Mouse (Mus musculus): Measurements from ENCODE around the gene Fam131a.
"Not testable (repeated sequence)": the region's sequence is repeated elsewhere in the genome, so short reads cannot be mapped to it uniquely, and the experiment has no call there.

The Fam131a gene

DNA sequence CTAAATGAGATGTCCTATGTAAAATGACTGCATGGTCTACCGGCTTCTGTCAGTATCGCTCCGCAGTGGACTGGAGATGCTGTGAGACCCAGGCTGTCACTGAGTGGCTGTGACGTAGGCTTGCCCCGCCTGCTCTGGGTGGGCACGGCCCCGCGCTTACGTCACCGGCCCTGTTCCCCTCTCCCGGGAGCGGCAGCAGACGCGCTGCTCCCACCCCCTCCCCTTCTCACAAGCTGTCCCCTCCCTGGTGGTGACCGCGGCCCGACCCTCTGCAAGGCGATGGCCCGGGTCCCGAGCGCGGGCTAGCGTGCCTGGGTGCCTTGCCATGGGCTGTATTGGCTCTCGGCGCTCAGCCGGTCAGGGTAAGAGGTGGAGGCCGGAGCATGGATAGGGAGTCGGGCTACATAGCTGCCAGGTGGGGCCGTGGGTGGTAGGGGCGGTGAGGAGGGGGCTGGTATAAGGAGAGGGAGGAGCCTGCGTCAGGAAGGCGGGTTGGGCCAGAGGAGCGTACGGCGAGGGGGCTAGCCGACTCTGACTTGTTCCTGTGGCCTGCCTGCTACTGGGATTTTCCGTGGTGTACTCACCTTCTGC lies at the start of gene Fam131a:
TSS of gene Fam131a (plus strand) at position 131 of the 591 bp plus-strand sequence.
- peak; percentile 93 for DNase-seq

- DNase-seq: no peak
Observed at GRCm38 (mm10) chr16:20643911-20644310, 49.1 kb upstream of the Fam131a start.

GRCm38 (mm10) chr16:20651076-20651946 lies 41.7 kb upstream of the Fam131a start, which contains the start of gene Psmd2:
Gene Psmd2, plus strand, starts transcription at chr16:20651652.
- peak; percentile 98 for DNase-seq

DNA sequence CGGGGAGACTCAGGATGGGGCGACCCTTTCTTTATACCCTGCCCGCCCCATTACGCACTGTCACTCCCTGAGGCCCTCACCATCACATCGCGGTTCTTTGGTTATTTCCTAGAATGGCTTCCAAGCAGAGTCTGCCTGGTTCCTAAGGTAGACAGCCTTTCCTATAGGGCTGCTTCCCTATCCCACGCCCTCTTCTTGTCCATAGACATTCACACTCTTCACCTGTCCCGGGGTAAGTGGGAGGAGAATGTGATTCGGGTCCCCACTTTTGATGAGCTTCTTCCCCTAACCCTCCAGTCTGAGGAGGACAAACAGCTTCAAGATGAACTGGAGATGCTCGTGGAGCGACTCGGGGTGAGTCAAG lies 41.1 kb upstream of the Fam131a start:
- DNase-seq: no peak

- DNase-seq: no peak
Observed at GRCm38 (mm10) chr16:20653315-20653714, 39.7 kb upstream of the Fam131a start.

- DNase-seq: no peak
Observed at GRCm38 (mm10) chr16:20657661-20658060, 35.4 kb upstream of the Fam131a start.

DNA sequence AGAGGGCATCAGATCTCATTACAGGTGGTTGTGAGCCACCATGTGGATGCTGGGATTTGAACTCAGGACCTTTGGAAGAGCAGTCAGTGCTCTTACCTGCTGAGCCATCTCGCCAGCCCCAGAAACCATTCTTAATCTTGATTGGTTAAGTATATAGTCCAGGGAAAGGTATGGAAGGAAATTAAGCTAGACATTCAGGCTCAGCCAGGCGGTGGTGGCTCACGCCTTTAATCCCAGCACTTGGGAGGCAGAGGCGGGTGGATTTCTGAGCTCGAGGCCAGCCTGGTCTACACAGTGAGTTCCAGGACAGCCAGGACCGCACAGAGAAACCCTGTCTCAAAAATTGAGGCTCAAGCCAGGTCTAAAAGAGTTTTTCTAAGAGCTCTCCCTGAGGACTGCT lies 25.0 kb upstream of the Fam131a start, which contains the start of gene Eif4g1:
TSS of gene Eif4g1 (plus strand) at position 301 of the 400 bp plus-strand sequence.
- not testable (repeated sequence) for DNase-seq

DNA sequence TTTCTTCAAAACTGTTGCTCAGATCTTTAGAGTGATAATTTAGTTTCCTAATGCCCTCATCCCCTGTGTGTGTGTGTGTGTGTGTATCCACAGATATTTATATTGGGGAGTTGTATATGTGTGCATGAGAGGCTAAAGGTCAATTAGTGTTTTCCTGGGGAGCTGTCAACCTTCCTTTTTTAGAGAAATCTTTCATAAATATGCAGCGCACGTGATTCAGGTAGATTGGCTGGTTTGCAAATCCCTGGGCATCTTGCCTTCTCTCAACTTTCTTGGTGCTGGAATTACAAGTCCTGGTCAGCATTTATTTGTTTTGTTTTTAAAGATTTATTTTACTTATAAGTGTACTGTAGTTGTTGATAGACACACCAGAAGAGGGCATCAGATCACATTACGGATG lies 22.8 kb upstream of the Fam131a start:
- DNase-seq: no peak

GRCm38 (mm10) chr16:20671886-20672285 lies 21.2 kb upstream of the Fam131a start:
- no peak for DNase-seq

DNA sequence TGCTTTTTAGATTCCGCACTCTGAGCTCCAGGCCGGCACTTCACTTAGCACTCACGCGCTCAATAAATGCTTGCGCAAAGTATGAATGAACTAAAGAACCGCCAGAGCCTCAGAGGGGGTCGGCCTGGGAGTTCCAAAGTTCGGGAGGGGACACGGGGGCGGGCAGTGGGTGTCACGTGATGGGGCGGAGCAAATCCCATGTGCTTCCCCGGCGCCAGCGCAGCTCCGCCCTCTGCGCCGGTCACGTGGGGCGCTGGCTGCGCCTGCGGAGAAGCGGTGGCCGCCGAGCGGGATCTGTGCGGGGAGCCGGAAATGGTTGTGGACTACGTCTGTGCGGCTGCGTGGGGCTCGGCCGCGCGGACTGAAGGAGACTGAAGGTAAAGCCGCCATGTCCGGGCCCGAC lies 20.5 kb upstream of the Fam131a start:
- peak; percentile 96 for DNase-seq

DNA sequence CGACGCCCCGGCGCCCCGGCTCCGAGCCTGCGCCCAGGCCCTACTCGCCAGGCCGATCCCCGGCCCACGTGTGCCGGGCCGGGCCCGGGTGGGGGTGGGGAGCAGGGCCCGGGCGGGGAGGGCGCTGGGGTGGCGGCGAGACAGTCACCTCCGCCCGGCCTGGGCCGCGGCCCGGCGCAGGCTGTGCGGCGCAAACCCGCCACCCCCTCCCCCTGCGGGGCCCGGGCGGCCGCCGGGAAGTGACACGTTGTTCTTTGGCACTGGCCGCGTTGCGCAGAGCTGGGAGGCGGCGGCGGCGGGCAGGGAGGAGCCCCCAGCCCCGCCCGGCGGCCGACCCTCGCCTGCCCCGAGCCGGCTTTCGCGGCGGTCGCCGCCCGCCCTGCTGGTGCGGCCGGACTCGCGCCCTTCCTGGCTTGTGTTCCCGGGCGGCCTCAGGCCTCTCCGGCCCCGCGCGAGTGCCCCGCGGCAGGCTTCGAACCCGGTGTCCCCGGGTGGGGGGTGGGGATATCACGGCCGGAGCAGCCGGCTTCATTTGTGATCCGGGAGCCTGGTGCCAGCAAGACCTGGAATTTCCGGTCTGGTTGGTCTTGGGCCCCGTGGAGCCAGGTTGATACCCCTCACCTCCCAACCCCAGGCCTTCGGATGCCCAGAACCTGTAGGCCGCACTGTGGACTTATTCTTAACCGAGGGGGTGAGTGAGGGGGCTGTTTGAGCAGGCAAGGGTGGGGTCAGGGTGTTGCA lies 19.9 kb upstream of the Fam131a start:
- DNase-seq: peak; percentile 54

DNA sequence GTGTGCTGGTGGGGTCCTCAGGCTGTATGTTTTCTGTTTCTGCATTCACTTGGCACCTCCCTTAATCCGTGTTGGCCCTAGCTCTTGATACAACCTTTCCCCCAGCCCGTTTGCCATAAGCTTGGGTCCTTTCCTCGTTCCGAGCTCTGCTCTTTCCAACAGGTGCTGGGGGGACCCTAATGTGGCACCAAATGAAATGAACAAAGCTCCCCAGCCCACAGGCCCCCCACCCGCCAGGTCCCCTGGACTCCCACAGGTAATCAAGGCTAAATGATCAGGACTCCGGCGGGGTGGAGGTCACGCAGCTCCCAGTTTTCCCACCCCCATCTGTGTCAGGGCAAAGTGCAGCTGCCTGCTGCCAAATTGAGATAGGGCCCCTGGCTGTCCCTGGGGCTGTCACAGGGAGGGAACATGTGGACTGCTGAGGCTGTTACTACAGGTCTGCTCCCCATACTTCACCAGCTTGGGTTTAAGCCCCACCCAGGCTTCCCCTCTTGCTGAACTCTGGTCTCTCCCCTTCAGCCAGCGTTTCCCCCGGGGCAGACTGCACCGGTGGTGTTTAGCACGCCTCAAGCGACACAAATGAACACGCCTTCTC lies 19.2 kb upstream of the Fam131a start:
- no peak for DNase-seq

DNA sequence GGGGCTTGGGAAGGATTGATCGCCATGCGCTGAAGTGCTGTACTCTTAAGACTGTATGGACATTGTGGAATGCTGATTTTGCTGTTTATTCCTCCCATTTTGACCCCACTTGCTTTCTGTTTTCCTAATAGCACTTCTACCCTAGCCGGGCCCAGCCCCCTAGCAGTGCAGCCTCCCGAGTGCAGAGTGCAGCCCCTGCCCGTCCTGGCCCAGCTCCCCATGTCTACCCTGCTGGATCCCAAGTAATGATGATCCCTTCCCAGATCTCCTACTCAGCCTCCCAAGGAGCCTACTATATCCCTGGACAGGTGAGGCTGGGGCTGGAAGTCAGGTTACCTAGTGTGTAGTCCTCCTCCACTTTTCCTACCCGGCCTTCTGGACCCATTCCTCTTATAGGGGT lies 17.8 kb upstream of the Fam131a start:
- DNase-seq: no peak

GRCm38 (mm10) chr16:20676702-20677101 lies 16.3 kb upstream of the Fam131a start:
- DNase-seq: no peak

GRCm38 (mm10) chr16:20677380-20677779 lies 15.7 kb upstream of the Fam131a start:
- DNase-seq: no peak

DNA sequence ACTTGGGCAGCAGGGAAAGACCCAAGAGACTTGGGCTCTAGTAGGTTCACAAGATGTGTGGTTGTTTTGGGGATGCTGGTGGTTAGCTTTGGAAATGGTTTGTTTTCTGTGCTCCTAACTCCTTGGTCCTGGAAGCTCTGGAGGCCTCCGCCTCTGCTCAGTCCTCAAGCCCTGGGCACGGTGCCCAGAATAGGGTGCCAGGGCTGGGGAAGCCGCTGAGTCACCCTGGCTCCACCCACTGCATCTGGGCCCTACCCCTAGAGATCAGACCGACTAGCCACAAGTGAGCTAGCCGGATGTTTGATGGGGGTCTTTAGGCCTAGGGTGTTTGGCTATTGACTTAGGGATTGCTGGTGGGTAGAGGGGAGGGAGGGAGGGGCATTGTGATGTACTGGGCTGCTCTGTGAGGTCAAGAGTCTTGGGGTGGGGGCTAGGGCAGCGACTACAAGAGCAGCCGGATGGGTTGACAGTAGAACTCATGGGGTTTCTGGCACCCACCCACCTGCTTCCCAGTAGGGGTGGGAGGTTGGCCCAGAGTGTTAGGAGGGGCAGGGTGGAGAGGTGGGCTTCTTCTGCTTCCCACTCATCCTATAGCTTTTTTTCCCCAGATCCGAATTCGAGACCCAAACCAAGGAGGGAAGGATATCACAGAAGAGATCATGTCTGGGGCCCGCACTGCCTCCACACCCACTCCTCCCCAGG lies 14.9 kb upstream of the Fam131a start:
- peak; percentile 55 for DNase-seq

DNA sequence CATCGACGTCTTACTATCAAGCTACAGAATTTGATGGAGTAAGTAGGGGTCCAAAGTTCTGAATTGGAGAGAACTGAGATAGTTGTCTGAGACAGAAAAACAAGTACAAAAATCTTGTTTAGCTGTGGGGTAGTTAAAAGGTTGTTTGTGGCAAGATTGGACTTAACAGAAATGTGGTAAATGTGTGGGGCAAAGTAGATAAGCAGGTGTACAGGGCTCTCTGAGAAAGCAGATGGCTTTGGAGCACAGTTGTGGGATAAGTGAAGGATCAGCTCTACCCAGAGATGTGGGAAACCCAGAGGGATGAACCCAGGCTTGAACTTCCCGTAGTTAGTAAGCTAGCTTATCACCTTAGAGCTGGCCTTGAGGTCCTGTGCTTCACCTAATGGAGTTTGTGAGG lies 2.3 kb upstream of the Fam131a start:
- no peak for DNase-seq

DNA sequence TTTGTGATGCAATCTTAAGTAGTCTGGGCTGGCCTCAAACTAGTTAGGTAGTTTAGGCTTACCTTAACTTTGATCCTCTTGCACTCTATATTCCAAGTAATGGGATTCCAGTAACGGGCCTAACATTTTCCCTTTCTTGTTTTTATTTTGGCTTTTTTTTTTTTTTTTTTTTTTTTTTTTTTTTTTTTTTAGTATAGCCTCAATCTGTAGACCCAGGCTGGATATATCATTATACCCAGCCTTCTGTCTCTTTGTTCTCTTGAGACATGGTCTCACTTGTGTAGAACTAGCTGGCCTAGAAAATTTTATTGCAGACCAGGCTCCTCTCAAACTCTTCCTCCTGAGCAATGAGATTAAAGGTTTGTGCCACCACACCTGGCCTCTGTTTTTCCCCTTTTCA lies 1.4 kb upstream of the Fam131a start:
- no peak for DNase-seq

DNA sequence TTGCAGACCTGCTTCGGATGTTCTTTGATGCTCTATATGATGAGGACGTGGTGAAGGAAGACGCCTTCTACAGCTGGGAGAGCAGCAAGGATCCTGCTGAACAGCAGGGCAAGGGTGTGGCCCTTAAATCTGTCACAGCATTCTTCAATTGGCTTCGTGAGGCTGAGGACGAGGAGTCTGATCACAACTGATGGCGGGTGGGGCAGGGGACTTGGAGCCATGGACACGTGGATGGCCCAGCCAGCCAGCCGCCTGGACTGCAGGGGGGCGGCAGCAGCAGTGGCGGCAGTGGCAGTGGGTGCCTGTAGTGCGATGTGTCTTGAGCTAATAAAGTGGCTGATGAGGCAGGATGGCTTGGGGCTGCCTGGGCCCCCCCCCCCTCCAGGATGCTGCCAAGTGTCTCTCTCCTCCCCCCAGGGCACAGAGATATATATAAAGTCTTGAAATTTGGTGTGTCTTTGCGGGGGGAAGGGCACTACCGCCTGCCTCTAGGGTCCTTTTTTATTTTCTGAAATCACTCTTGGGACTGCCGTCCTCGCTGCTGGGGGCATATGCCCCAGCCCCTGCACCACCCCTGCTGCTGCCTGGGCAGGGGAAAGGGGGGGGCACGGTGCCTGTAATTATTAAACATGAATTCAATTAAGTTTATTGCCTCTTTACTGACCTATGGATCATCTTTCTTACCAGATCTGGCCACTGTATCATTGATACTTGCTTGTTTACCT lies 638 bp upstream of the Fam131a start:
- DNase-seq: no peak

- peak; percentile 60 for DNase-seq
Observed at GRCm38 (mm10) chr16:20694781-20695180, 1.7 kb downstream of the Fam131a start.

GRCm38 (mm10) chr16:20695622-20696323 lies 2.7 kb downstream of the Fam131a start:
- DNase-seq: peak; percentile 100
